Mouse (Mus musculus): ENCODE data around the gene Ahnak2. TPM values are rescaled to one million over a fixed set of nuclear protein-coding genes. Genes with fewer than 3 reads are reported as not detected.

The Ahnak2 gene
- total and polyA plus RNA-seq, 2 experiments from 2014 or later = 2.4 to 10.5 TPM

GRCm38 (mm10) chr12:112828501-112829243 lies 26.2 kb upstream of the Ahnak2 start:
- Histone ChIP-seq H3K36me3 (replicated peaks; ENCODE audit: control insufficient read depth, insufficient read depth, low read length) (peaks cover 14% of the 10 kb centered on the region; the same call in 1 of the 2 replicates), H3K27me3 (ENCODE audit: control insufficient read depth, insufficient read depth, low read length) (no peaks in the 10 kb centered on the region), H3K4me1 (ENCODE audit: control insufficient read depth, insufficient read depth) (peaks cover 31% of the 10 kb centered on the region), H3K9me3 (replicated peaks; ENCODE audit: control insufficient read depth, low read length) (no peaks in the 10 kb centered on the region), H3K4me3 (ENCODE audit: low read depth, low read length) (peak overlapping the region; percentile 75), H3K9ac (replicated peaks; ENCODE audit: low read depth, low read length) (peak overlapping the region; percentile 80), H3K4me2 (ENCODE audit: low read depth, low read length) (peak overlapping the region; percentile 70), H3K27ac (ENCODE audit: low read depth) (peak overlapping the region; percentile 93)
- WGBS = under 1% methylated on average over 51 of the region's 51 CpGs
- peak; percentile 81 for ATAC-seq (ENCODE audit: insufficient read depth, low read depth)
- peak; percentile 74 for DNase-seq (ENCODE audit: low spot score)
- TF ChIP-seq CTCF (IDR thresholded peaks at IDR 0.05; ENCODE audit: low read depth) (no peak), EP300 (IDR thresholded peaks at IDR 0.05; ENCODE audit: low read depth) (no peak)

GRCm38 (mm10) chr12:112825901-112826300 lies 23.4 kb upstream of the Ahnak2 start:
- H3K4me3 ChIP-seq (ENCODE audit: low read depth, low read length) = no peak overlapping the region
- TF ChIP-seq EP300 (IDR thresholded peaks at IDR 0.05; ENCODE audit: low read depth) (no peak), CTCF (IDR thresholded peaks at IDR 0.05; ENCODE audit: low read depth) (no peak)
- H3K4me1 ChIP-seq (ENCODE audit: control insufficient read depth, insufficient read depth) = peaks cover 56% of the 10 kb centered on the region
- no peaks in the 10 kb centered on the region for H3K9me3 ChIP-seq (replicated peaks; ENCODE audit: control insufficient read depth, low read length)
- no peak for ATAC-seq (ENCODE audit: insufficient read depth, low read depth)
- WGBS = 71% methylated on average over 5 of the region's 5 CpGs
- H3K27ac ChIP-seq (ENCODE audit: low read depth) = peak overlapping the region; percentile 22; the same call in 1 of the 2 replicates
- H3K36me3 ChIP-seq (replicated peaks; ENCODE audit: control insufficient read depth, insufficient read depth, low read length) = peaks cover 22% of the 10 kb centered on the region; the same call in 1 of the 2 replicates
- no peaks in the 10 kb centered on the region for H3K27me3 ChIP-seq (ENCODE audit: control insufficient read depth, insufficient read depth, low read length)
- DNase-seq (ENCODE audit: low spot score) = no peak
- 0 out of 2 replicates have a peak overlapping the region, but pooled peaks have one; percentile 80 for H3K9ac ChIP-seq (replicated peaks; ENCODE audit: low read depth, low read length)
- H3K4me2 ChIP-seq (ENCODE audit: low read depth, low read length) = no peak overlapping the region

- ATAC-seq (ENCODE audit: insufficient read depth, low read depth) = no peak
- H3K4me1 ChIP-seq (ENCODE audit: control insufficient read depth, insufficient read depth) = peaks cover 53% of the 10 kb centered on the region
- 38% methylated on average over 4 of the region's 4 CpGs for WGBS
Observed at GRCm38 (mm10) chr12:112823221-112823620, 20.8 kb upstream of the Ahnak2 start.

GRCm38 (mm10) chr12:112822676-112823075 lies 20.2 kb upstream of the Ahnak2 start:
- 59% methylated on average over 2 of the region's 2 CpGs for WGBS

More at GRCm38 (mm10) chr12:112823221-112823620, 20.8 kb upstream of the Ahnak2 start:
- peak overlapping the region; percentile 83 for H3K27ac ChIP-seq (ENCODE audit: low read depth)
- H3K9me3 ChIP-seq (replicated peaks; ENCODE audit: control insufficient read depth, low read length) = no peaks in the 10 kb centered on the region
- H3K4me2 ChIP-seq (ENCODE audit: low read depth, low read length) = no peak overlapping the region
- H3K36me3 ChIP-seq (replicated peaks; ENCODE audit: control insufficient read depth, insufficient read depth, low read length) = peaks cover 48% of the 10 kb centered on the region
- H3K4me3 ChIP-seq (ENCODE audit: low read depth, low read length) = no peak overlapping the region
- no peak overlapping the region for H3K9ac ChIP-seq (replicated peaks; ENCODE audit: low read depth, low read length)
- TF ChIP-seq CTCF (IDR thresholded peaks at IDR 0.05; ENCODE audit: low read depth) (no peak), EP300 (IDR thresholded peaks at IDR 0.05; ENCODE audit: low read depth) (no peak)
- no peak for DNase-seq (ENCODE audit: low spot score)
- no peaks in the 10 kb centered on the region for H3K27me3 ChIP-seq (ENCODE audit: control insufficient read depth, insufficient read depth, low read length)

GRCm38 (mm10) chr12:112821974-112822373 lies 19.5 kb upstream of the Ahnak2 start:
- H3K4me3 ChIP-seq (ENCODE audit: low read depth, low read length) = no peak overlapping the region
- ATAC-seq (ENCODE audit: insufficient read depth, low read depth) (peak; percentile 63), DNase-seq (ENCODE audit: low spot score) (peak; percentile 25)
- H3K36me3 ChIP-seq (replicated peaks; ENCODE audit: control insufficient read depth, insufficient read depth, low read length) = peaks cover 48% of the 10 kb centered on the region
- peaks cover 40% of the 10 kb centered on the region for H3K4me1 ChIP-seq (ENCODE audit: control insufficient read depth, insufficient read depth)
- WGBS = 17% methylated on average over 4 of the region's 4 CpGs
- no peaks in the 10 kb centered on the region for H3K9me3 ChIP-seq (replicated peaks; ENCODE audit: control insufficient read depth, low read length)
- peak overlapping the region; percentile 24 for H3K4me2 ChIP-seq (ENCODE audit: low read depth, low read length)
- H3K27ac ChIP-seq (ENCODE audit: low read depth) = peak overlapping the region; percentile 83
- H3K9ac ChIP-seq (replicated peaks; ENCODE audit: low read depth, low read length) = 0 out of 2 replicates have a peak overlapping the region, but pooled peaks have one; percentile 12
- H3K27me3 ChIP-seq (ENCODE audit: control insufficient read depth, insufficient read depth, low read length) = no peaks in the 10 kb centered on the region
- TF ChIP-seq CTCF (IDR thresholded peaks at IDR 0.05; ENCODE audit: low read depth) = no peak
- no peak for TF ChIP-seq EP300 (IDR thresholded peaks at IDR 0.05; ENCODE audit: low read depth)

More at GRCm38 (mm10) chr12:112822676-112823075, 20.2 kb upstream of the Ahnak2 start:
- DNase-seq (ENCODE audit: low spot score) (no peak), ATAC-seq (ENCODE audit: insufficient read depth, low read depth) (no peak)
- H3K27ac ChIP-seq (ENCODE audit: low read depth) = peak overlapping the region; percentile 83
- H3K4me3 ChIP-seq (ENCODE audit: low read depth, low read length) = no peak overlapping the region
- no peaks in the 10 kb centered on the region for H3K27me3 ChIP-seq (ENCODE audit: control insufficient read depth, insufficient read depth, low read length)
- H3K9ac ChIP-seq (replicated peaks; ENCODE audit: low read depth, low read length) = no peak overlapping the region
- no peaks in the 10 kb centered on the region for H3K9me3 ChIP-seq (replicated peaks; ENCODE audit: control insufficient read depth, low read length)
- peaks cover 52% of the 10 kb centered on the region for H3K36me3 ChIP-seq (replicated peaks; ENCODE audit: control insufficient read depth, insufficient read depth, low read length)
- peaks cover 47% of the 10 kb centered on the region for H3K4me1 ChIP-seq (ENCODE audit: control insufficient read depth, insufficient read depth)
- H3K4me2 ChIP-seq (ENCODE audit: low read depth, low read length) = no peak overlapping the region
- TF ChIP-seq EP300 (IDR thresholded peaks at IDR 0.05; ENCODE audit: low read depth) (no peak), CTCF (IDR thresholded peaks at IDR 0.05; ENCODE audit: low read depth) (no peak)

All from heart, postnatal 0 days (tissue).